Mouse (Mus musculus): ENCODE measurements around the gene Tor1aip2.

- TF ChIP-seq CTCF (IDR thresholded peaks at IDR 0.05; ENCODE audit: low read depth, low read length), result no peak
- TF ChIP-seq TAL1 (conservative IDR thresholded peaks at IDR 0.05; ENCODE audit: low read depth, low read length), result no peak
These were observed 5.7 kb downstream of the Tor1aip2 start for GRCm38 (mm10) chr1:156040731-156041401.
